Mouse (Mus musculus) ES-E14 (cell line): ENCODE results near the gene Hoxb2.

Source experiments
- HCFC1 ChIP-seq: IDR thresholded peaks from 2 replicates; pipeline ENCODE4 v1.6.1; 2012; ENCODE audit warnings: low read length, inconsistent platforms, borderline replicate concordance; ENCODE audit not compliant: insufficient read depth
- MAFK ChIP-seq: IDR thresholded peaks from 2 replicates; pipeline ENCODE4 v1.6.1; 2014; ENCODE audit warnings: mild to moderate bottlenecking, low read depth, low read length, inconsistent platforms; ENCODE audit not compliant: insufficient read depth
- ZNF384 ChIP-seq: IDR thresholded peaks from 2 replicates; pipeline ENCODE4 v1.6.1; 2012; ENCODE audit warnings: low read depth, low read length, inconsistent platforms

GRCm38 (mm10) chr11:96344878-96345159, 5.5 kb upstream of the Hoxb2 start:
- no peak for TF ChIP-seq HCFC1
- TF ChIP-seq ZNF384 = no peak
- TF ChIP-seq MAFK = no peak
